Mouse (Mus musculus) liver, postnatal 0 days (tissue): ENCODE measurements around the gene Agbl4. TPM values are rescaled to one million over a fixed set of nuclear protein-coding genes. Genes with fewer than 3 reads are reported as not detected.
A peak's percentile ranks its signal among the peaks of the same experiment; 100 is the strongest.

Experiments used
- ATAC-seq: fragments of 200-750 bp; cut with Nextera tagmentation; 2 replicates; pipeline ENCODE4 v1.8.0; 2017; ENCODE audit warnings: mild to moderate bottlenecking, moderate library complexity
- DNase-seq: peaks from one replicate; pipeline ENCODE4 v3.0.0-alpha.2; 2016
- H3K27ac ChIP-seq: fragments of 300-500 bp; sonication (generic); 2 replicates; pipeline ENCODE4 v1.5.1; 2014; ENCODE audit warnings: antibody characterized with exemption, moderate library complexity, mild to moderate bottlenecking, low read depth
- H3K27me3 ChIP-seq: fragments of 300-500 bp; sonication (generic); 2 replicates; pipeline ENCODE4 v1.6.1; 2014; ENCODE audit warnings: low read length, control low read depth, mixed read lengths; ENCODE audit not compliant: insufficient read depth
- H3K36me3 ChIP-seq: fragments of 300-500 bp; sonication (generic); replicated peaks from 2 replicates; pipeline ENCODE4 v1.6.1; 2014; ENCODE audit warnings: mild to moderate bottlenecking, control low read depth, low read length, moderate library complexity, mixed read lengths; ENCODE audit not compliant: insufficient read depth
- H3K4me1 ChIP-seq: fragments of 300-500 bp; sonication (generic); 2 replicates; pipeline ENCODE4 v1.6.1; 2014; ENCODE audit warnings: antibody characterized with exemption, mild to moderate bottlenecking, control low read depth; ENCODE audit not compliant: insufficient read depth
- H3K4me2 ChIP-seq: fragments of 300-500 bp; sonication (generic); 2 replicates; pipeline ENCODE4 v1.6.1; 2014; ENCODE audit warnings: low read depth, mild to moderate bottlenecking, low read length, moderate library complexity, mixed read lengths
- H3K4me3 ChIP-seq: fragments of 300-500 bp; sonication (generic); 2 replicates; pipeline ENCODE4 v1.5.1; 2014; ENCODE audit warnings: low read depth, low read length
- H3K9ac ChIP-seq: fragments of 300-500 bp; sonication (generic); replicated peaks from 2 replicates; pipeline ENCODE4 v1.6.1; 2014; ENCODE audit warnings: mild to moderate bottlenecking, moderate library complexity
- H3K9me3 ChIP-seq: fragments of 300-500 bp; sonication (generic); 2 replicates; pipeline ENCODE4 v1.6.1; 2016; ENCODE audit warnings: mild to moderate bottlenecking, control low read depth, low read length, mixed read lengths
- CTCF ChIP-seq: sonication (generic); IDR thresholded peaks from 2 replicates; pipeline ENCODE4 v1.5.1; 2016; ENCODE audit warnings: antibody characterized with exemption, low read depth
- EP300 ChIP-seq: IDR thresholded peaks from 2 replicates; pipeline ENCODE4 v1.6.1; 2016; ENCODE audit warnings: antibody characterized with exemption, low read depth, mild to moderate bottlenecking
- WGBS: fragments of 180-500 bp; shearing (Covaris S2); extraction: QIAGEN DNeasy Blood & Tissue Kit; methylation state at CpG from one replicate; pipeline ENCODE4 v1.1.7; 2014; ENCODE audit not compliant: insufficient replicate concordance; 5-methylcytosine and 5-hydroxymethylcytosine counted together
- polyA plus RNA-seq: library from polyadenylated mRNA; unstranded; fragments of >200 nt; fragmentation: Nextera tagmentation; extraction: Ambion mirVana; gene quantifications from 2 replicates; pipeline ENCODE4 v1.2.1, GENCODE M21; 2015

The Agbl4 gene
- polyA plus RNA-seq, 1 experiment from 2014 or later = not detected

DNA sequence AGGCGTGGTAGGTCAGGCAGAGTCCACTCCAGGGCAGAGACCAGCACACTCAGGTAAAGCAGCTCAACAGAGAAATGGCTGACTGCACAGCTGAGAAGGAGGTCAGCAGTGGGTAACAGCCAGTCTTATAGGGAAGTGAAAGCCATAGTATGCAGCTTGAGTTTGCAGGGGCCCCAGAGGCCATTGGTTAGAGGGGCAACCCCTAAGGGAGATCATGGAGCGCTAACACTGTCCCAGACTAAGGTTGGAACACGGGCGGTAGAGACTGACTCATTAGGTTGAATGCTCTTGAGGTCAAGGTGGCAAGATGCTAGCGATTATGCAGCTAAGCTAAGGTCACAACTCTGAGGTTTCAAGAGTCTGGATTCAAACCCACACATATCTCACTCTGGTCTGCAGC lies 1058.2 kb downstream of the Agbl4 start:
- DNase-seq (no peak), ATAC-seq (peak; percentile 17; the same call in 1 of the 2 replicates)
- no peak overlapping the region for H3K4me2 ChIP-seq
- no peak overlapping the region for H3K9ac ChIP-seq
- 74% methylated on average over 5 of the region's 5 CpGs for WGBS
- H3K27ac ChIP-seq = no peak overlapping the region
- H3K4me3 ChIP-seq = no peak overlapping the region
- H3K27me3 ChIP-seq = no peaks in the 10 kb centered on the region
- no peaks in the 10 kb centered on the region for H3K9me3 ChIP-seq
- no peak for TF ChIP-seq CTCF
- no peak for TF ChIP-seq EP300
- no peaks in the 10 kb centered on the region for H3K4me1 ChIP-seq
- H3K36me3 ChIP-seq = no peaks in the 10 kb centered on the region

DNA sequence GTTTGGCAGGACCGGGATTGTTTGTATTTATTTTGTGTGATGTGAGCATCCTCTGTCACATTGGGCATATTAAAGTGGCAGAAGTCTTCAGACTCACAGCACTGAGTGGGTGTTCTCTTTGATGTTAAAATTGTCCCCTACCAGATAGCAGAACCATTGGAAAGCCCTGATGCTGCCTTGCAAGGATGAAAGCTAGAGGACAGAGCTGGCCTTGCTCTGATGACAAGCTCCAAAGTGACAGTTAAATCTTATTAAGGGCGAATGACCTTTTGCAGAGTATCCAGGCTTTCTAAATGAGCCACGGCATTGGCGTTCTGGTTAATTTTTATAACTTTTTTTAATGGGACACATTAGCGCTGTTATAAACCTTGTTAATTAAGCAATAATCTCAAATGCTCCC lies 1060.1 kb downstream of the Agbl4 start:
- no peaks in the 10 kb centered on the region for H3K4me1 ChIP-seq
- H3K27me3 ChIP-seq = no peaks in the 10 kb centered on the region
- no peak for TF ChIP-seq EP300
- TF ChIP-seq CTCF = no peak
- H3K4me2 ChIP-seq = no peak overlapping the region
- 80% methylated on average over 5 of the region's 5 CpGs for WGBS
- no peak overlapping the region for H3K27ac ChIP-seq
- H3K9ac ChIP-seq = no peak overlapping the region
- no peak for DNase-seq
- no peak for ATAC-seq
- no peaks in the 10 kb centered on the region for H3K36me3 ChIP-seq
- no peaks in the 10 kb centered on the region for H3K9me3 ChIP-seq
- no peak overlapping the region for H3K4me3 ChIP-seq

DNA sequence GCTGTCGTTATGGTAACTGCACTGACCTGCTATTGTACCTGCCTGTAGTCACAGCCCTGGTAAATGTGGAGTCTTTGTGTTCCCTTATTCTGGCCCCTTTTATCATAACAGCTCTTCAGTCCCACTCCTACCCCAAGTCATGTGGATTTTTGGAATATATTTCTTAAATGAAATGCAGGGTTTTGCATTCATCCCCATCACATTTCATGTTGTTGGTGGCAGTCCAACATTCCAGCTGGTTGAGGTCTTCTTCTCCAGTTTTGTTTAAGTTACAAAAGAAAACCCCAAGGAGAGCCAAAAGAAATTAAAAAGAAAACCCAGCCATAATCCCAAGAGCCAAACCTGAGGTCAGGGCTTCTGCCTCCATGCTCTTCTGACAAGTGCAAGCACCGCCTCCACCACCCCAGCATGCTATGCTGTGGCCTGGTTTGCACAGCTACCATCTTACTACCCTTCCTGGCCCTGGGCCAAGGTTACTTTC lies 1069.9 kb downstream of the Agbl4 start:
- Histone ChIP-seq H3K9ac (no peak overlapping the region), H3K4me3 (no peak overlapping the region), H3K36me3 (no peaks in the 10 kb centered on the region), H3K4me2 (no peak overlapping the region), H3K9me3 (peaks cover 2% of the 10 kb centered on the region; the same call in 1 of the 2 replicates), H3K4me1 (no peaks in the 10 kb centered on the region), H3K27ac (no peak overlapping the region), H3K27me3 (no peaks in the 10 kb centered on the region)
- TF ChIP-seq EP300 = no peak
- TF ChIP-seq CTCF = no peak
- 72% methylated on average over 2 of the region's 2 CpGs for WGBS
- no peak for ATAC-seq
- no peak for DNase-seq

DNA sequence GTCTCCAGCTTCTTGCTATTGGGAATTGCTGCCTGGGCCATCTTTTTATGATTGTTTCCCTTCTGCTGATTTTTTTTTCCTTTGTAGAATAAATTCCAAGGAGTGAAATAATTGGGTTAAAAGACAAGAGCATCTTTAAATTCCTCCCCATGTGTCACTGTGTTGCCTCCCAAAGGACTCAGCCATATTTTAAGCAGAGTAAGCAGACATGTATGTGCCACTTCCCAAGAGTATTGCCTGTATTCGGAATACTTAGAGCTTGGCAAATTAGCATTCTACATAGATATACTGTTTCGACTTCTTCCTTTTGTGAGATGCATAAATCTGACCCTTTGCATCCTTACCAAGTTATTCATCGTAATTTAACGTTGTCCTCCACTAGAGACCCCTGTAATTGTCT lies 1070.3 kb downstream of the Agbl4 start:
- peaks cover 2% of the 10 kb centered on the region; the same call in 1 of the 2 replicates for H3K9me3 ChIP-seq

DNA sequence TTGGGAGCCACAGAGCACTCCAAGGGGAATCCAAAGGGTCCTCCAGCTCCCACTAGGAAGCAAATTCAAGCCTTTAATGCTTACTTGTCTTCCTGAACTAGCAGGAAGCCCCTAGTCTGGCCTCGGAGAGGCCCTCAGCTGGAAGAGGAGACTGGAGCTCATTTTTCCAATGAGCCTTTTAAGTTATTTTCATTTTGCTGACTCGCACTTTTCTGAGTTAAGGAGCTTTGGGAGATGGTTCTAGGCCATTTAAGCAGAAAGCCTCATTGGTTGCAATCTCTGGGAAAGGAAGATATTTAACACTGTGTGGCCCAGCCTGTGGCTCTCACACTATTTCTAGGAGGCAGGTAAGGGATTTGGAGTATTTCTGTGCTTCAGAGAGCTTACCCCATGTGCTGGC lies 1072.4 kb downstream of the Agbl4 start:
- no peak for TF ChIP-seq CTCF
- TF ChIP-seq EP300 = no peak
- WGBS = 61% methylated on average over 2 of the region's 2 CpGs
- peaks cover 2% of the 10 kb centered on the region; the same call in 1 of the 2 replicates for H3K9me3 ChIP-seq

More for the DNA sequence above, 1070.3 kb downstream of the Agbl4 start:
- Histone ChIP-seq H3K4me3 (no peak overlapping the region), H3K27ac (no peak overlapping the region), H3K9ac (no peak overlapping the region), H3K27me3 (no peaks in the 10 kb centered on the region), H3K36me3 (no peaks in the 10 kb centered on the region), H3K4me2 (no peak overlapping the region), H3K4me1 (no peaks in the 10 kb centered on the region)
- TF ChIP-seq EP300 = no peak
- TF ChIP-seq CTCF = no peak
- WGBS = 75% methylated on average over 4 of the region's 4 CpGs
- ATAC-seq (no peak), DNase-seq (no peak)

DNA sequence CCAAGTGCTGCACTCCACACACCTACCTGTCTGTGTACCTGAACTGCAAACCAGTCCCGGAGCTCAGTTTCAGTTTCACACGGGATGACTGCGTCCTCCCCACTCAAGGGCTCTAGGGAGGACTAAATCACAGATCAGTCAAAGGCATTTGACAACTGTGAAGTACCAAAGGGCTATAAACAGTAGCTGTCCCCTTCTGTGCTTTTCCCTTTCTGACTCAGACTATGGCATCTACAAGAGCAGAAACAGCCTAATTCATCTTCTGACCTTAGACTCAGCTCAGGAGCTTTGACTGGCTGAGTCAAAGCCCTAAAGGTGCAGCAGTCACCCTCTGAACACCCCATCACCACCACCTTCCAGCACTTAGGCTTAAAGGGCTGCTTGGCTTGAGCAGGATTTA lies 1074.3 kb downstream of the Agbl4 start:
- 83% methylated on average over 3 of the region's 3 CpGs for WGBS
- H3K4me1 ChIP-seq = no peaks in the 10 kb centered on the region
- H3K27ac ChIP-seq = no peak overlapping the region
- DNase-seq (no peak), ATAC-seq (no peak)
- H3K4me3 ChIP-seq = no peak overlapping the region
- H3K36me3 ChIP-seq = no peaks in the 10 kb centered on the region
- H3K9ac ChIP-seq = no peak overlapping the region
- no peak for TF ChIP-seq EP300
- no peak for TF ChIP-seq CTCF
- H3K9me3 ChIP-seq = peaks cover 2% of the 10 kb centered on the region; the same call in 1 of the 2 replicates
- H3K4me2 ChIP-seq = no peak overlapping the region
- H3K27me3 ChIP-seq = no peaks in the 10 kb centered on the region

More for the DNA sequence above, 1072.4 kb downstream of the Agbl4 start:
- H3K4me3 ChIP-seq = no peak overlapping the region
- no peaks in the 10 kb centered on the region for H3K4me1 ChIP-seq
- no peak overlapping the region for H3K27ac ChIP-seq
- ATAC-seq = no peak
- no peaks in the 10 kb centered on the region for H3K27me3 ChIP-seq
- H3K36me3 ChIP-seq = no peaks in the 10 kb centered on the region
- no peak overlapping the region for H3K9ac ChIP-seq
- no peak for DNase-seq
- H3K4me2 ChIP-seq = no peak overlapping the region
